Mouse (Mus musculus) mesoderm, embryonic 11.5 days (tissue): ENCODE data around the gene Tmem150a.
A peak's percentile ranks its signal among the peaks of the same experiment; 100 is the strongest.

Experiments used
- DNase-seq: peaks from one replicate; pipeline ENCODE4 v3.0.0-alpha.2; 2012; ENCODE audit warnings: low read depth, low spot score

The Tmem150a gene

DNA sequence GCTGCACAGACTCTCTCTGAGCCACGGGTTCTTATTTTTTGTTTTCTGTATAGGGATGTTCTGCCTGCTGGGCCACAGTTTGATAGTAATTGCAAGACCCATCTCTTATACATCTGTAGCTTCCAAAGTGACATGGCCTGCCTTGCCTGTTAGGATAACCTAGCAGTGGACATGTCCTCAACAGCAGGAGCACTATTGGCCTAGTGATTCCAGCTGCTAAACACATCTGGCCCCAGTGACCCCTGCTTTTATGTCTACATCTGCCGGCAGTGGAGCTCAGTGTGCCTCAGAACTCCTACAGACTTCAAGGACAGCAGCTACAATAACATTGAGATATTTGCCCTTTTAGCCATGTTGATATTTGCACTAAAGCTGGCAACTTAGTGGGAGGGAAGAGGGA is 44.7 kb downstream of the Tmem150a start:
- DNase-seq = no peak

DNA sequence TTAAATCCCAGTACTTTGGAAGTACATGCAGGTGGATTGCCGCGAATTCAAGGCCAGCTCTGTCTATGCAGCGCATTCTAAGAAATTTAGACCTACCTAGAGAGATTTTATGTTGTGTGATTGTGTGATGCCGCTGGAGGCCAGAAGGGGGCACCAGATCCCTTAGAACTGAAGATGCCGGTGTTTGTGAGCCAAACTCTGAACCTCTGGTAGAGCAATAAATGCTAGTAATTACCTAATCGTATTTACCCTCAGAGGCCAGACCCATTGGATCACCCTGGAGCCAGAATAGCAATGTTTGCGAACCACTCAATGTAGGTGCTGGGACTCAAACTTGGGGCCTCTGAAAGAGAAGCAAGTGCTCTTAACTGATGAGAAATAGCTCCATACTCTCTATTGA is 46.6 kb downstream of the Tmem150a start:
- peak; percentile 77 for DNase-seq

DNA sequence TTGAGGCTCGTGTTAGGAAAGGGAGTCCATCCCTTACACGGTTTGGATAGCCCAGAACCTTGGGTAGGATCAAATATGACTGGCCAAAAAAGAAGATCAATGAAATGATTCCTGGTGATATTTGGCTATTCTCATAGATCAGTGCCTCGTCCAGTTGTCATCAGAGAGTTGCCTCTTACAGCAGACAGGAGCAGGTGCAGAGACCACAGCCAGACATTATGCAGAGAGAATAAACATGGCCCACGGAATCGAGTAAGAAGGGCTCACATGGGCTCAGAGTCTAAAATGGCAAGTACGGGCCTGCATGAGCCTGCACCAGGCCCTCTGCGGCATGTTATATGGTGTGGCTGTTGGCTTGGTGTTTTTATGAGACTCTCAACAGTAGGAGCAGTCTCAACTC is 50.1 kb downstream of the Tmem150a start:
- no peak for DNase-seq

DNA sequence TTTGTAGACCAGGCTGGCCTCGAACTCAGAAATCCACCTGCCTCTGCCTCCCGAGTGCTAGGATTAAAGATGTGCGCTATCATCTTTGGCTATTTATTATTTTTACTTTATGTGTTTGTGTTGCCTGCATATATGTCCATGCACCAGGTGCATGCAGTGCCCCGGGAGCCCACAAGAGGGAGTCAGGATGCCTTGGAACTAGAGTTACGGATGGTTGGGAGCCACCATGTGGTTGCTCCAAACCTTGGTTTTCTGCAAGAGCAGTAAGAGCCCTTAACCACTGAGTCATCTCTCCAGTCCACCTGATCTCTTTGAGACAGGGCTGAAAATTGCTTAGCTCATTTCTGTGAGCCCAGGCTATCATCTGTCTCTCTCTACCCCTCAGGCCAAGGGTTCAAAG is 51.9 kb downstream of the Tmem150a start:
- peak; percentile 92 for DNase-seq
